Mouse (Mus musculus) MEL (cell line): Measurements from ENCODE around the gene Tmprss4. TPM values are rescaled to one million over a fixed set of nuclear protein-coding genes. Genes with fewer than 3 reads are reported as not detected.

ENCODE experiments used
- DNase-seq: peaks from one replicate; pipeline ENCODE4 v3.0.0; 2011; ENCODE audit warnings: low read depth, low spot score
- H3K27ac ChIP-seq: 2 replicates; pipeline ENCODE4 v1.5.1; 2012; ENCODE audit warnings: low read depth, mild to moderate bottlenecking, control low read depth, low read length, moderate library complexity; ENCODE audit not compliant: control insufficient read depth
- H3K27me3 ChIP-seq, 2 experiments: fragments of 150-350 bp in 1 of 2; sonication (generic) in 1 of 2; 2 replicates each; pipeline ENCODE4 v1.6.1; 2012; ENCODE audit warnings: low read length in 2 of 2, mild to moderate bottlenecking in 2 of 2, improper control_type of control experiment in 1 of 2, moderate library complexity in 1 of 2; ENCODE audit not compliant: insufficient read depth in 2 of 2, control insufficient read depth in 1 of 2
- H3K36me3 ChIP-seq, 2 experiments: 2 replicates each; pipeline ENCODE4 v1.6.1; 2012 to 2014; ENCODE audit warnings: low read length in 2 of 2, improper control_type of control experiment in 1 of 2, inconsistent platforms in 1 of 2, mild to moderate bottlenecking in 1 of 2; ENCODE audit not compliant: insufficient read depth in 2 of 2, control insufficient read depth in 1 of 2
- H3K4me1 ChIP-seq, 2 experiments: fragments of 150-350 bp in 1 of 2; sonication (generic) in 1 of 2; 2 replicates each; pipeline ENCODE4 v1.6.1; 2012; ENCODE audit warnings: low read length in 2 of 2, improper control_type of control experiment in 1 of 2, mild to moderate bottlenecking in 1 of 2; ENCODE audit not compliant: insufficient read depth in 2 of 2, control insufficient read depth in 1 of 2
- H3K4me3 ChIP-seq, 2 experiments: fragments of 150-350 bp in 1 of 2; sonication (generic) in 1 of 2; 2 replicates each; pipeline ENCODE4 v1.5.1; 2012; ENCODE audit warnings: low read depth in 2 of 2, low read length in 2 of 2, mild to moderate bottlenecking in 2 of 2, moderate library complexity in 2 of 2, control low read depth in 1 of 2, improper control_type of control experiment in 1 of 2; ENCODE audit not compliant: control insufficient read depth in 1 of 2, insufficient read depth in 1 of 2
- H3K79me2 ChIP-seq: 2 replicates; pipeline ENCODE4 v1.6.1; 2012; ENCODE audit warnings: mild to moderate bottlenecking, low read length, moderate library complexity; ENCODE audit not compliant: control insufficient read depth, poor library complexity, insufficient read depth
- H3K9ac ChIP-seq: 2 replicates; pipeline ENCODE4 v1.6.1; 2012; ENCODE audit warnings: low read depth, mild to moderate bottlenecking, control low read depth, low read length, moderate library complexity; ENCODE audit not compliant: control insufficient read depth, poor library complexity, severe bottlenecking
- H3K9me3 ChIP-seq: fragments of 150-350 bp; sonication (generic); replicated peaks from 2 replicates; pipeline ENCODE4 v1.6.1; 2012; ENCODE audit warnings: mild to moderate bottlenecking, low read length, improper control_type of control experiment, moderate library complexity; ENCODE audit not compliant: insufficient read depth
- CHD2 ChIP-seq: IDR thresholded peaks from 2 replicates; pipeline ENCODE4 v1.6.1; 2011; ENCODE audit warnings: low read length, improper control_type of control experiment
- CTCF ChIP-seq, 3 experiments: IDR thresholded peaks in 2 of 3; conservative IDR thresholded peaks in 1 of 3; 2 replicates each; pipeline ENCODE4 v1.5.1; 2011 to 2012; ENCODE audit warnings: low read length in 3 of 3, low read depth in 2 of 3, mild to moderate bottlenecking in 2 of 3, improper control_type of control experiment in 1 of 3, inconsistent platforms in 1 of 3, mixed read lengths in 1 of 3, moderate library complexity in 1 of 3; ENCODE audit not compliant: control insufficient read depth in 1 of 3, insufficient read depth in 1 of 3, poor library complexity in 1 of 3, severe bottlenecking in 1 of 3
- ELF1 ChIP-seq: IDR thresholded peaks from 2 replicates; pipeline ENCODE4 v1.6.1; 2014; ENCODE audit warnings: low read depth, mild to moderate bottlenecking, inconsistent platforms, low read length, improper control_type of control experiment, moderate library complexity
- EP300 ChIP-seq, 2 experiments: IDR thresholded peaks; 2 replicates each; pipeline ENCODE4 v1.6.1; 2011; ENCODE audit warnings: improper control_type of control experiment in 2 of 2, low read length in 2 of 2, low read depth in 1 of 2, mild to moderate bottlenecking in 1 of 2
- ETS1 ChIP-seq: IDR thresholded peaks from 2 replicates; pipeline ENCODE4 v1.6.1; 2012; ENCODE audit warnings: low read depth, mild to moderate bottlenecking, inconsistent platforms, low read length, improper control_type of control experiment, moderate library complexity
- GATA1 ChIP-seq: IDR thresholded peaks from 2 replicates; pipeline ENCODE4 v1.6.1; 2011; ENCODE audit warnings: low read depth, low read length, improper control_type of control experiment
- HCFC1 ChIP-seq: IDR thresholded peaks from 2 replicates; pipeline ENCODE4 v1.6.1; 2012; ENCODE audit warnings: low read depth, mild to moderate bottlenecking, inconsistent platforms, low read length, improper control_type of control experiment, moderate library complexity
- JUND ChIP-seq: IDR thresholded peaks from 2 replicates; pipeline ENCODE4 v1.6.1; 2011; ENCODE audit warnings: low read depth, mild to moderate bottlenecking, improper control_type of control experiment, low read length
- KAT2A ChIP-seq: conservative IDR thresholded peaks from 2 replicates; pipeline ENCODE4 v1.6.1; 2012; ENCODE audit warnings: low read depth, low read length, improper control_type of control experiment, inconsistent platforms
- MAFK ChIP-seq: IDR thresholded peaks from 2 replicates; pipeline ENCODE4 v1.6.1; 2011; ENCODE audit warnings: low read depth, mild to moderate bottlenecking, low read length, improper control_type of control experiment, borderline replicate concordance
- MAX ChIP-seq: IDR thresholded peaks from 2 replicates; pipeline ENCODE4 v1.6.1; 2011; ENCODE audit warnings: low read length, improper control_type of control experiment
- MAZ ChIP-seq: IDR thresholded peaks from 2 replicates; pipeline ENCODE4 v1.6.1; 2012; ENCODE audit warnings: low read depth, mild to moderate bottlenecking, inconsistent platforms, low read length, improper control_type of control experiment
- MEF2A ChIP-seq: IDR thresholded peaks from 2 replicates; pipeline ENCODE4 v1.6.1; 2014; ENCODE audit warnings: low read depth, mild to moderate bottlenecking, inconsistent platforms, low read length, improper control_type of control experiment; ENCODE audit not compliant: poor library complexity, insufficient replicate concordance, severe bottlenecking; ENCODE audit errors: extremely low read depth
- MXI1 ChIP-seq: IDR thresholded peaks from 2 replicates; pipeline ENCODE4 v1.6.1; 2011; ENCODE audit warnings: mild to moderate bottlenecking, low read depth, low read length, improper control_type of control experiment
- POLR2AphosphoS2 ChIP-seq: IDR thresholded peaks from 2 replicates; pipeline ENCODE4 v1.6.1; 2011; ENCODE audit warnings: low read length, improper control_type of control experiment
- POLR2AphosphoS5 ChIP-seq: IDR thresholded peaks from 2 replicates; pipeline ENCODE4 v1.6.1; 2012; ENCODE audit warnings: low read depth, borderline replicate concordance, mild to moderate bottlenecking, inconsistent platforms, low read length, moderate library complexity, mixed read lengths
- RAD21 ChIP-seq: IDR thresholded peaks from 2 replicates; pipeline ENCODE4 v1.6.1; 2011; ENCODE audit warnings: mild to moderate bottlenecking, low read depth, low read length, improper control_type of control experiment
- SIN3A ChIP-seq: IDR thresholded peaks from 2 replicates; pipeline ENCODE4 v1.6.1; 2012; ENCODE audit warnings: low read length, improper control_type of control experiment, inconsistent platforms
- TBP ChIP-seq: IDR thresholded peaks from 2 replicates; pipeline ENCODE4 v1.8.0; 2011; ENCODE audit warnings: low read depth, low read length, improper control_type of control experiment
- TCF12 ChIP-seq: IDR thresholded peaks from 2 replicates; pipeline ENCODE4 v1.6.1; 2014; ENCODE audit warnings: low read depth, mild to moderate bottlenecking, inconsistent platforms, low read length, improper control_type of control experiment, moderate library complexity
- UBTF ChIP-seq: IDR thresholded peaks from 2 replicates; pipeline ENCODE4 v1.6.1; 2012; ENCODE audit warnings: low read depth, mild to moderate bottlenecking, inconsistent platforms, low read length, improper control_type of control experiment, moderate library complexity, borderline replicate concordance; ENCODE audit not compliant: insufficient read depth
- USF1 ChIP-seq: IDR thresholded peaks from 2 replicates; pipeline ENCODE4 v1.6.1; 2014; ENCODE audit warnings: low read depth, mild to moderate bottlenecking, inconsistent platforms, low read length, improper control_type of control experiment, moderate library complexity
- ZC3H11A ChIP-seq: IDR thresholded peaks from 2 replicates; pipeline ENCODE4 v1.6.1; 2012; ENCODE audit warnings: low read depth, mild to moderate bottlenecking, inconsistent platforms, low read length, improper control_type of control experiment
- ZKSCAN1 ChIP-seq: IDR thresholded peaks from 2 replicates; pipeline ENCODE4 v1.6.1; 2012; ENCODE audit warnings: low read depth, mild to moderate bottlenecking, inconsistent platforms, low read length, improper control_type of control experiment, moderate library complexity
- ZMIZ1 ChIP-seq: IDR thresholded peaks from 2 replicates; pipeline ENCODE4 v1.6.1; 2012; ENCODE audit warnings: low read depth, mild to moderate bottlenecking, inconsistent platforms, low read length, improper control_type of control experiment, moderate library complexity
- polyA plus RNA-seq, 2 experiments: library from polyadenylated mRNA; stranded (reverse) in 1 of 2; unstranded in 1 of 2; fragments of >175 nt in 1 of 2; fragments of >200 nt in 1 of 2; gene quantifications; 2 replicates each; pipeline versions ENCODE4 v1.2.1 to v1.2.4; 2012; ENCODE audit warnings: low replicate concordance in 2 of 2, low read depth in 1 of 2; ENCODE audit not compliant: insufficient read length in 2 of 2, insufficient read depth in 1 of 2, missing spikeins in 1 of 2
- total RNA-seq: library from RNA; depleted of rRNA; stranded (reverse); fragments of 300-350 nt; gene quantifications from 2 replicates; pipeline ENCODE4 v1.2.3, GENCODE M21; 2012

The Tmprss4 gene
- total and polyA plus RNA-seq, 3 experiments = not detected

DNA sequence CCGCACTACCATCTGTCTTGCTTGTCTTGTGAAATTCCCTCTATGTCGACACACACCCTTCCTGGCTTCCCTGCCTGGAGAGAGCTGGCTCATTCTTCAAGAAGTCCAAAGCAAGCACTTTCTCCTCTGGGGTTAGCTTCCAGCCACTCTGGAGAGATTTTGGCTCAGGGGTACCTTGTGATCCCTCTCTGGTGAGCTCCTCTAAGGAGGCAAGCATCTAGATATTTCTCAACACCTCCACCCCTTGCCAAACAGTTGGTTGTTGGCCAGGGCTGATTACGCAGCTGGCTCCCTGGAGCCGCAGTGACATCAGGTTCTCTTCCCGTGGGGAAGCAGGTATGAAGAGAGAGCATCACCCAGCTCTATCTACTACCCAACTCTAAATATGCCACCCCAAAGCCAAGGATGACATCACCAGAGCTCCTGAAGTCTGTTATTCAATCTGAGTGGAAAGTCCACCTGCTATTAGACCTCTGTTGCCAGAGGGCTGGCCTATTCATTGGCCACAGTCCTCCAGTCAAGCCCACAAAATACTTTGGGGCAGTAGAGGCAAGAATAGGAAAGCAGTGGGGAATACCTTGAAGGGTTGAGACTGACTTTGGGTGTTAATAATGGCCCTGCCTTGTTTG, 2.5 kb downstream of the Tmprss4 start:
- TF ChIP-seq POLR2AphosphoS2 (no peak), MXI1 (no peak), POLR2AphosphoS5 (no peak), SIN3A (no peak), CHD2 (no peak), ZKSCAN1 (no peak), MAFK (no peak), JUND (no peak), RAD21 (no peak), MAZ (no peak), UBTF (no peak), ELF1 (no peak), ZMIZ1 (no peak), ETS1 (no peak), KAT2A (no peak), GATA1 (no peak), TBP (no peak), CTCF (IDR thresholded peaks at IDR 0.05 in 2 of 3, conservative IDR thresholded peaks at IDR 0.05 in 1 of 3; ENCODE audit: control insufficient read depth in 1 of 3, insufficient read depth in 1 of 3, low read depth in 2 of 3, low read length in 3 of 3, poor library complexity in 1 of 3, severe bottlenecking in 1 of 3) (no peak)
- Histone ChIP-seq H3K4me3 (no peak overlapping the region), H3K27ac (no peak overlapping the region), H3K27me3 (peaks cover 5 to 7% of the 10 kb centered on the region in 2 experiments; a peak in 3 of 4 replicates), H3K4me1 (peaks cover 3 to 12% of the 10 kb centered on the region in 2 experiments; a peak in 3 of 4 replicates), H3K9ac (no peak overlapping the region), H3K79me2 (no peaks in the 10 kb centered on the region), H3K9me3 (no peaks in the 10 kb centered on the region), H3K36me3 (peaks cover 0 to 4% of the 10 kb centered on the region in 2 experiments; a peak in 2 of 4 replicates)
- no peak for DNase-seq

DNA sequence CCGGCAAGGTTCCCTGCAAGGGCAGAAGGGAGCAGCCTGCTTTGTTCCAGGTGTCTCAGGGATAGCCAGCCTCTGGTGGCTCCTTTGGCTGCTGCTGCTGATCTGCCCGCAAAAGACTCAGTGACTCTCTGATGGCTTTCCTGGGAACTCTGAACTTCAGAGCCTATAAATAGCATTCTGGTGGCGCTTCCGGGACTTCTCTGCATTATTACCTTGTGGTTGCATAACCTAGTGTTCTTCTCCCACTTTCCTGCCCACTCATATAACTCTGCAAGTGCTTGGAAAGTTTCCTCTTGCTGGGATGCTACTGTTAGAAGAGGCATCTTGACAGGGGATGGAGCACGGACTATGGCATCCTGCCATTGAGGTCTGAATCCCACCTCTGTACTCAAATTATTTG, 6.3 kb downstream of the Tmprss4 start:
- Histone ChIP-seq H3K4me3 (no peak overlapping the region), H3K4me1 (no peaks in the 10 kb centered on the region), H3K27me3 (peaks cover 13 to 14% of the 10 kb centered on the region in 2 experiments), H3K79me2 (no peaks in the 10 kb centered on the region), H3K36me3 (no peaks in the 10 kb centered on the region), H3K9ac (no peak overlapping the region), H3K27ac (no peak overlapping the region), H3K9me3 (no peaks in the 10 kb centered on the region)
- TF ChIP-seq USF1 (no peak), POLR2AphosphoS2 (no peak), ZKSCAN1 (no peak), MAX (no peak), ETS1 (no peak), CHD2 (no peak), MEF2A (no peak), POLR2AphosphoS5 (no peak), KAT2A (no peak), TCF12 (no peak), GATA1 (no peak), SIN3A (no peak), HCFC1 (no peak), TBP (no peak), RAD21 (no peak), EP300 (IDR thresholded peaks at IDR 0.05; ENCODE audit: low read depth in 1 of 2, low read length in 2 of 2) (no peak), ZC3H11A (no peak), MAZ (no peak)
- DNase-seq = no peak
